Comparison of ENCODE assay signal across 24 mouse cellular contexts in the genomic region with DNA sequence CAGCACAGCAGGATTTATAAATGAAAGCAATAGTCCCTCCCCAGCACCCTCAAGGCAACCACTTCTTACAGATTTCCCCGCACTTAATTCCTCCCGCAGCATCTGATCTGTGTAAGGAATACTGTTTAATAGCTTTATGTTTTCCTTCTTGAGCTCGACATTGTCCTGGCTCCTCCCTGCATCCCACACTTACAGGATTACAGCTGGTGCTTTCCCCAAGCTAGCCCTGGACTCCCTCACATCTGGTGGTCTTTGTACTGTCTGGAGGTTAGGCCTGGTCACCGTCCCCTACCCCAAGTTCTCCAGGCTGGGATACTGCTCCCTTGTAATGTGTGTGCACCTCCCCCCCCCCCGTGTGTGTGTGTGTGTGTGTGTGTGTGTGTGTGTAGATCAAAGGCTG.
DNase-seq lines count a peak whose midpoint lies in the region; ATAC-seq and TF ChIP-seq lines count a peak whose summit lies in the region.
"Had no signal": no experiment of that assay in that cellular context is flagged by ENCODE, and none has a peak within 500 bp of the region (broad histone marks: within the 10 kb centered on the region; RNA-seq: fewer than 3 reads in every experiment).

No protein-coding gene starts in this region.

- ATAC-seq in hindbrain, embryonic 14.5 days (ENCODE audit: low FRiP score), result no peak
- ATAC-seq in kidney, embryonic 16.5 days (ENCODE audit: low FRiP score, low TSS enrichment), result peak; percentile 64; the same call in 1 of the 2 replicates
- 0 out of 2 replicates have a peak, but pooled peaks have one; percentile 19 for ATAC-seq in midbrain, postnatal 0 days (ENCODE audit: low FRiP score)
- no peak for ATAC-seq in midbrain, embryonic 13.5 days
- no peak for ATAC-seq in stomach, embryonic 16.5 days (ENCODE audit: insufficient read depth, low FRiP score)
- ATAC-seq: activated CD4-positive, CD25-positive, alpha-beta regulatory T cell, adult 4 months; forebrain, postnatal 0 days; hindbrain, postnatal 0 days; Patski had no signal

- 77% methylated on average over 5 of the region's 5 CpGs for WGBS in hindbrain, embryonic 10.5 days
- 75% methylated on average over 5 of the region's 5 CpGs for WGBS in hindbrain, embryonic 14.5 days
- 19% methylated on average over 5 of the region's 5 CpGs for WGBS in kidney, embryonic 16.5 days
- WGBS in midbrain, postnatal 0 days, result 60% methylated on average over 5 of the region's 5 CpGs
- 75% methylated on average over 5 of the region's 5 CpGs for WGBS in midbrain, embryonic 13.5 days
- WGBS in stomach, embryonic 16.5 days, result 36% methylated on average over 5 of the region's 5 CpGs

- H3K36me3 ChIP-seq in hindbrain, embryonic 10.5 days, result peaks cover 41% of the 10 kb centered on the region
- H3K36me3 ChIP-seq in hindbrain, embryonic 14.5 days (replicated peaks; ENCODE audit: control insufficient read depth, insufficient read depth), result no peaks in the 10 kb centered on the region
- H3K36me3 ChIP-seq in kidney, embryonic 16.5 days (ENCODE audit: insufficient read depth, low read length), result no peaks in the 10 kb centered on the region
- no peaks in the 10 kb centered on the region for H3K36me3 ChIP-seq in midbrain, postnatal 0 days (ENCODE audit: insufficient read depth, low read length)
- 0 out of 2 replicates have a peak, but pooled peaks cover 5% of the 10 kb centered on the region for H3K36me3 ChIP-seq in midbrain, embryonic 13.5 days
- no peaks in the 10 kb centered on the region for H3K36me3 ChIP-seq in stomach, embryonic 16.5 days (ENCODE audit: control insufficient read depth, insufficient read depth, low read length)

- H3K27me3 ChIP-seq in hindbrain, embryonic 10.5 days (ENCODE audit: insufficient read depth, poor library complexity, severe bottlenecking), result no peaks in the 10 kb centered on the region
- H3K27me3 ChIP-seq in hindbrain, embryonic 14.5 days (ENCODE audit: control insufficient read depth, insufficient read depth, low read length), result no peaks in the 10 kb centered on the region
- no peaks in the 10 kb centered on the region for H3K27me3 ChIP-seq in kidney, embryonic 16.5 days (ENCODE audit: insufficient read depth, low read length)
- H3K27me3 ChIP-seq in midbrain, postnatal 0 days (ENCODE audit: insufficient read depth, low read length), result no peaks in the 10 kb centered on the region
- H3K27me3 ChIP-seq in midbrain, embryonic 13.5 days, result no peaks in the 10 kb centered on the region
- no peaks in the 10 kb centered on the region for H3K27me3 ChIP-seq in stomach, embryonic 16.5 days (ENCODE audit: control insufficient read depth, insufficient read depth, low read length)
- H3K27me3 ChIP-seq: CH12.LX; embryonic facial prominence, embryonic 15.5 days; forebrain, embryonic 12.5 days; heart, embryonic 13.5 days; hindbrain, embryonic 12.5 days; Patski had no signal

- H3K9ac ChIP-seq in hindbrain, embryonic 14.5 days, result no peak overlapping the region
- H3K9ac ChIP-seq in kidney, embryonic 16.5 days (replicated peaks; ENCODE audit: low read length), result no peak overlapping the region
- H3K9ac ChIP-seq in midbrain, postnatal 0 days (replicated peaks; ENCODE audit: low read length, poor library complexity, severe bottlenecking), result no peak overlapping the region
- no peak overlapping the region for H3K9ac ChIP-seq in midbrain, embryonic 13.5 days (replicated peaks)
- H3K9ac ChIP-seq in stomach, embryonic 16.5 days (ENCODE audit: low read length), result no peak overlapping the region
- H3K9ac ChIP-seq: embryonic facial prominence, embryonic 15.5 days; forebrain, embryonic 12.5 days; forebrain, postnatal 0 days; heart, embryonic 13.5 days; hindbrain, embryonic 12.5 days had no signal

- H3K4me2 ChIP-seq in hindbrain, embryonic 14.5 days (replicated peaks), result no peak overlapping the region
- no peak overlapping the region for H3K4me2 ChIP-seq in kidney, embryonic 16.5 days (replicated peaks; ENCODE audit: low read depth, low read length)
- H3K4me2 ChIP-seq in midbrain, postnatal 0 days (ENCODE audit: low read depth, low read length, poor library complexity, severe bottlenecking), result no peak overlapping the region
- H3K4me2 ChIP-seq in midbrain, embryonic 13.5 days (replicated peaks), result no peak overlapping the region
- no peak overlapping the region for H3K4me2 ChIP-seq in stomach, embryonic 16.5 days (ENCODE audit: low read depth, low read length)
- H3K4me2 ChIP-seq: embryonic facial prominence, embryonic 15.5 days; forebrain, embryonic 12.5 days; heart, embryonic 13.5 days; hindbrain, embryonic 12.5 days had no signal

- DNase-seq in hindbrain, embryonic 10.5 days (ENCODE audit: low spot score), result no peak
- no peak for DNase-seq in hindbrain, embryonic 14.5 days (ENCODE audit: low spot score)
- no peak for DNase-seq in kidney, adult 8-10 months
- no peak for DNase-seq in midbrain, postnatal 0 days (ENCODE audit: low spot score)
- DNase-seq: adrenal gland, postnatal 14 days; cerebellum, adult 11-12 months; cerebellum, adult 9-10 months; cerebellum, postnatal 25 days; forebrain, postnatal 0 days; gastrocnemius, adult 2 months; gastrocnemius, postnatal 25 days; heart, adult 11 months; heart, postnatal 36 days had no signal

- H3K27ac ChIP-seq in hindbrain, embryonic 10.5 days, result 0 out of 2 replicates have a peak overlapping the region, but pooled peaks have one; percentile 8
- H3K27ac ChIP-seq in hindbrain, embryonic 14.5 days, result no peak overlapping the region
- no peak overlapping the region for H3K27ac ChIP-seq in kidney, embryonic 16.5 days (ENCODE audit: low read length)
- H3K27ac ChIP-seq in midbrain, postnatal 0 days (ENCODE audit: low read depth, low read length), result no peak overlapping the region
- H3K27ac ChIP-seq in midbrain, embryonic 13.5 days, result no peak overlapping the region
- H3K27ac ChIP-seq in stomach, embryonic 16.5 days (ENCODE audit: low read length), result 0 out of 2 replicates have a peak overlapping the region, but pooled peaks have one; percentile 17
- H3K27ac ChIP-seq: embryonic facial prominence, embryonic 15.5 days; forebrain, embryonic 12.5 days; gastrocnemius, adult 2 months; heart, embryonic 13.5 days; hindbrain, embryonic 12.5 days; hindbrain, postnatal 0 days had no signal

- no peak overlapping the region for H3K4me3 ChIP-seq in hindbrain, embryonic 10.5 days
- H3K4me3 ChIP-seq in hindbrain, embryonic 14.5 days (replicated peaks; ENCODE audit: low read length), result no peak overlapping the region
- H3K4me3 ChIP-seq in kidney, embryonic 16.5 days (ENCODE audit: low read length), result no peak overlapping the region
- H3K4me3 ChIP-seq in midbrain, postnatal 0 days (ENCODE audit: low read depth, low read length), result no peak overlapping the region
- H3K4me3 ChIP-seq in midbrain, embryonic 13.5 days (replicated peaks), result no peak overlapping the region
- H3K4me3 ChIP-seq in stomach, embryonic 16.5 days (replicated peaks; ENCODE audit: low read length), result no peak overlapping the region
- H3K4me3 ChIP-seq: embryonic facial prominence, embryonic 15.5 days; forebrain, embryonic 12.5 days; gastrocnemius, adult 2 months; heart, embryonic 13.5 days; hindbrain, embryonic 12.5 days had no signal

- H3K4me1 ChIP-seq in hindbrain, embryonic 10.5 days (replicated peaks), result peaks cover 19% of the 10 kb centered on the region
- H3K4me1 ChIP-seq in hindbrain, embryonic 14.5 days (replicated peaks; ENCODE audit: control insufficient read depth, insufficient read depth, low read length), result peaks cover 11% of the 10 kb centered on the region; the same call in 1 of the 2 replicates
- H3K4me1 ChIP-seq in kidney, embryonic 16.5 days (ENCODE audit: insufficient read depth, low read length), result peaks cover 36% of the 10 kb centered on the region
- H3K4me1 ChIP-seq in midbrain, postnatal 0 days (ENCODE audit: insufficient read depth, low read length), result peaks cover 5% of the 10 kb centered on the region; the same call in 1 of the 2 replicates
- H3K4me1 ChIP-seq in midbrain, embryonic 13.5 days (replicated peaks), result peaks cover 25% of the 10 kb centered on the region
- peaks cover 25% of the 10 kb centered on the region for H3K4me1 ChIP-seq in stomach, embryonic 16.5 days (ENCODE audit: control insufficient read depth, insufficient read depth, low read length)

- no peaks in the 10 kb centered on the region for H3K9me3 ChIP-seq in hindbrain, embryonic 10.5 days
- H3K9me3 ChIP-seq in hindbrain, embryonic 14.5 days (ENCODE audit: control insufficient read depth, low read length), result no peaks in the 10 kb centered on the region
- H3K9me3 ChIP-seq in kidney, embryonic 16.5 days (ENCODE audit: low read length), result 0 out of 2 replicates have a peak, but pooled peaks cover 3% of the 10 kb centered on the region
- H3K9me3 ChIP-seq in midbrain, postnatal 0 days (ENCODE audit: low read length), result no peaks in the 10 kb centered on the region
- no peaks in the 10 kb centered on the region for H3K9me3 ChIP-seq in midbrain, embryonic 13.5 days
- H3K9me3 ChIP-seq in stomach, embryonic 16.5 days (replicated peaks; ENCODE audit: control insufficient read depth, low read length), result no peaks in the 10 kb centered on the region
- H3K9me3 ChIP-seq: embryonic facial prominence, embryonic 15.5 days; forebrain, embryonic 12.5 days; heart, embryonic 13.5 days; hindbrain, embryonic 12.5 days had no signal

- no peak for TF ChIP-seq CTCF in midbrain, postnatal 0 days (IDR thresholded peaks at IDR 0.05)

Comparison
In these comparisons a context has a peak if more than half of its experiments do, and no peak if none do; other contexts are left out.
1. H3K27ac ChIP-seq: peak in hindbrain, embryonic 10.5 days (single experiment) and stomach, embryonic 16.5 days (single experiment); none in hindbrain, embryonic 14.5 days (single experiment), kidney, embryonic 16.5 days (single experiment), midbrain, postnatal 0 days (single experiment) and midbrain, embryonic 13.5 days (single experiment).
2. ATAC-seq: peak in kidney, embryonic 16.5 days (single experiment) and midbrain, postnatal 0 days (single experiment); none in hindbrain, embryonic 14.5 days (single experiment), midbrain, embryonic 13.5 days (single experiment) and stomach, embryonic 16.5 days (single experiment).